Mouse (Mus musculus): ENCODE results near the gene Neurod1.

Gene Neurod1

DNA sequence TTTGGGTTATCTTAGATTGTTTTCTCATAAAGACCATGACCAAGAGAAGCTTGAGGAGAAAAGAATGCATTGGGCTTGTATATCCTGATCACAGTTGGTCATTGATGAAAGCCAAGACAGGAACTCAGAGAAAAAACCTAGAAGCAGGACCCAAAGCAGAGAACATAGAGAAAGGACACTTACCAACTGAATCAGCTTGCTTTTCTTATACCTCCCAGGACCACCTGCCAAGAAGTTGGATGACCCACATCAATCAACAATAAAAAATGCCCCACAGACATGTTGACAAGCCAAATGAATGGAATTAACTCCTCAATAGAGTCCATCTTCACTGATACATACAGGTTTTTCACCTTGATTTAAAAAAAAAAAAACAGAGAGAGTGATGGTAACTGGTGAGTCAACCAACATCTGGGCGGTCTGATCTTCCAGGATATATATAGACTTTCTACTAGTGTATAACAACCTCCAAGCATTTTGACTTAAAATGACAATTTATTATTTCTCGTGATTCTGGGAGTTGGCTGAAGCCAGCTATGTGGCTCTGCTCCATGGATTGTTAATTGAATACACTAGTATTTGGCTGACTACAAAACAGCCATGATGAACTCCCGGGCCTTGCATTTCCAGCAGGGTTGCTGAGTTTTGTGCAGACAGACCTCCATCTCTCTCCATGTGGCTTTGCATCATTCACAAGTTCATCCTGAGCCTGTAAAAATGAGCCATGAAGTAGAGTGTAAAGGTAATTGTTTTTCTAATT is 12.5 kb downstream of the Neurod1 start:
- no peak for DNase-seq (ENCODE audit: low read depth in 2 of 2, low spot score in 2 of 2)

DNA sequence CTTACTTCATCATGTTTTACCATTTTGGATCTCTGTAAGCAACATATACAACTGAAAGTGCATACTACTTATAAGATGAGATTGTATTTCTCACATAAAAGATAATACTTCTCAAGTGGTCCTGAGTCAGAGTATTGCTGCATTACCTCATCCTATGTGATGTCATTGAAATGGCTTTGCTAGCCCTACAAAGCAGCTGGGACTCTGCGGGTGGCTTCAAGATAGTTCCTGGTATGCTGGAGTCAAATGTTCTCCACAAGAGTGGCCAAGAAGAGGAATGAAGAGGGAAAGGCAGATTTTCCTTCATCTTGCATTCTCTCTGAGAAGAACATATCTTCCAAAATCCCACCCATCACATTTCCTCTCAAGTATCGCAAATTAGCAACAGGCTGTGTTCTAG is 13.2 kb downstream of the Neurod1 start:
- DNase-seq (ENCODE audit: low read depth in 2 of 2, low spot score in 2 of 2), result no peak

DNA sequence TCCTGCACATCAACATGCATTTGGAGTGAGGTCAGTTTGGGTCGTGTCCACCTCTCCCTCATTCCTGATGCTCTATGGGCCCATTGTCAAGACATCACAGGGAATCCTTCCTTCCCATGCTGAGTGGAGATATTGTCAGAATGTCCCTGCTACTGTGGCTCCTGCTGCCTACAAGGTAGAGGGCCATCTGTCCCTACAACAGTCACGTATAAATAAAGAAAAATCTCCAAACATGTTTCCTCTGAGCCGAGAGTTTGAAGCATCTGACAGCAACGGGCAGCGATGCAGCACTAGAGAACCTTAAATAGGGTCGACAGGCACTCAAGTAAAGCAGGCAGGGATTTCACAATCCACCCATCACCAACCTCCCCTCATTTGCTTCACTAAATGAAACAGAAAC is 13.6 kb downstream of the Neurod1 start:
- no peak for DNase-seq (ENCODE audit: low read depth in 2 of 2, low spot score in 2 of 2)

DNA sequence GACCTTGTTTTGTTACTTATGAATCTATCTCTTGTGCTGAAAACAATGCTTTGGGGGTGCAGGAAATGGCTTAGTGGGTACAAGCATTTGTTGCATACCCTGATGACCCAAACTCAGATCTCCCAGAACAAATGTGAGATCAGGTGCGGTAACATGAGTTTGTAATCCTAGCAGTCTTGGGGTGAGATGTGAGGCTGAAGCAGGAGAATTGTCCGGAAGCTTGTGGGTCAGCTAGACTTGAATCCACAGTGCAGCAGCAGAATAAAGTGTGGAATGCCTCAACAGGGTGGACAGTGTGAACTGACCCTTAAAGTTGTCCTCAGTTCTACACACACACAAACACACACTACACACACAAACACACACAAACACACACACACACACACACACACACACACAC is 14.3 kb downstream of the Neurod1 start:
- no peak for DNase-seq (ENCODE audit: low read depth in 2 of 2, low spot score in 2 of 2)

DNA sequence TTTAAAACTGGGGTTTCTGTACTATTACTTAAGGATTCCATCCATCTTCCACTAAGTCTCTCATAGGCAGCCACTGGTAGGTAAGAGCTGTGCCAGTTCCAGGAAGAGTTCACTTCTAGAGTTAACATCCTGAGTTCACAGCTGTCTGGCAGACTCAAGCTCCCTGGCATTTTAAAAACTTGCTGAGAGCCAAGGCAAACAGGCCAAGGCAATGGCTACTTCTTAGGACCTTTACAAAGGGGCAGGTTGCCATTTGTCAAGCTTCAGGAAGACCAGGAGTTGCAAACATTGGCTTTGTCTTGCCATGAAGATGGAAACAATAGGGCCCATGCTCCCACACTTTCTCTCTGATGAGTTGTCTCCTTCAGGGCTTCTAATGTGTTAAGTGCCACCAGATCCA is 26.5 kb downstream of the Neurod1 start:
- no peak for DNase-seq (ENCODE audit: low read depth in 2 of 2, low spot score in 2 of 2)

GRCm38 (mm10) chr2:79429650-79430049 is 26.9 kb downstream of the Neurod1 start:
- DNase-seq (ENCODE audit: low read depth in 2 of 2, low spot score in 2 of 2), result no peak

DNA sequence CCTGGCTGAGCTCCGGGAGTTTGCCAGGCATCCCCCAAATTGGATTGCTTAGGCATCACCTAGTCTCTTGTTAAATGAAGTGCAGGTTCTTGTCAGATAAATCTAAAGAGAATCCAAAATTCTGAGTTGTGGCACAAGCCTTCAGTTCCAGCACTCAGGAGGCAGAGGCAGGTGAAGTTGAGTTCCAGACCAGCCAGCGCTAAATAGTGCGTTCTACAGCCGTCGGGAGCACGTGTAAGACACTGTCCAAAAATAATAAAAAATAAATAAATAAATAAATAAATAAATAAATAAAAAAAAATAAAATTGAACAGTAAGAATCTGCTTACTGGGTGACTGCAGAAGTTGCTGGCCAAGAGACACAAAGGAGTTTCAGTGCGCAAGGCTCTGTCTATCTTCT is 27.4 kb downstream of the Neurod1 start:
- no peak for DNase-seq (ENCODE audit: low read depth in 2 of 2, low spot score in 2 of 2)

GRCm38 (mm10) chr2:79428569-79429104 is 27.9 kb downstream of the Neurod1 start:
- no peak for DNase-seq (ENCODE audit: low read depth in 2 of 2, low spot score in 2 of 2)

DNA sequence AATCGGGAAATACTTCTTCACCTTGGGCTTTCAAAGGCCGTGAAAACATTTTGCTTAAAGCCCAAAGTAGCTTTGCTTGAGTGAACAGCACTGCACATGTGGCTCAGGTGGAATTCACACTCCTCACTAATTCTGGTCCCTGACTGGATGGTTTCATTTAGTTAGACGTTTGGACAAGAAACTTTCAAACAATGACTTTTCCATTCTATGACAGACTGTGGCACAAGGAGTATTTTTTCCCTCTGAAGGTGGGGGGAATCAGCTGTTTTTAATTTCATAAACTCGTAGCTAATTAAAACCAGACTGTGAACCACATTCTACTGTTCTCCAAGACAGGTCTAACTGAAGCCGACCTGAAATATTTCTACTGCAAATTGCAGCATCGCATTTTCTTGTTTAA is 28.5 kb downstream of the Neurod1 start:
- DNase-seq (ENCODE audit: low read depth in 2 of 2, low spot score in 2 of 2), result no peak

DNA sequence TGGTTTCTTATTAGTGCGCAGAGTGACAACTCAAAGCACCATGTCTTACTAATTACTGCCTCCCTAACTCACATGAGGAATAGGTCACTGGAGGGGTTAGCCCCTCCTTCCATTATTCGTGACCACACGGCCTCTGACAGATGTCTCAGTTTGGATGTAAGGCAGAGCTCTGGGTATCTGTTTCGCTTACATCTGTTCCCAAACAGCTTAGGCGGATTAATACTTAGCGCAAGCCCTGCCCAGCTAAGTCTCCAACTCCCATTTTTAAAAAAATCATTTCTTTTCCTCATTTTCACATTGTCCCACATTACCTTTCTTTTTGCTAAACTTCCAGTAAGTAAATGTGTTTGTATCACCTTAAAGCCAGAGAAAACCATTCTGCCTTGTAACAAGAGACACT is 34.9 kb downstream of the Neurod1 start:
- DNase-seq (ENCODE audit: low read depth in 2 of 2, low spot score in 2 of 2), result no peak

GRCm38 (mm10) chr2:79414505-79414904 is 42.0 kb downstream of the Neurod1 start:
- DNase-seq (ENCODE audit: low read depth in 2 of 2, low spot score in 2 of 2), result no peak

DNA sequence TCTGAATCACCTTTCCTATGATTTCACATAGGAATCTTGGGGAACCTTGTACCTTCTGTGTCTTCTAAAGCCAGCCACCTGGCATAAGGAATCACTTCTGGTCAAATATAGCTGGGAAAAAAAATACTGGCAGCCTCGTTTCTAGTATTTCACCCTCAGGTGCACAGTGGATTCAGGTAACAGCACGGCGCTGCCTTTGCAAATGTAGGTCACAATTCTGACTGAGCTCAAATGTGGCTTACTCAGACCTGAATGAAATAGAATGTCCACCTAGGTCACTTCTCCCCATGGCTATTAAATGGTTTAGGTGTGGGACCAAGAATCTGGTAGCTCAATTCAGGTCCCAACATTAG is 45.7 kb downstream of the Neurod1 start:
- DNase-seq (ENCODE audit: low read depth in 2 of 2, low spot score in 2 of 2), result no peak

DNA sequence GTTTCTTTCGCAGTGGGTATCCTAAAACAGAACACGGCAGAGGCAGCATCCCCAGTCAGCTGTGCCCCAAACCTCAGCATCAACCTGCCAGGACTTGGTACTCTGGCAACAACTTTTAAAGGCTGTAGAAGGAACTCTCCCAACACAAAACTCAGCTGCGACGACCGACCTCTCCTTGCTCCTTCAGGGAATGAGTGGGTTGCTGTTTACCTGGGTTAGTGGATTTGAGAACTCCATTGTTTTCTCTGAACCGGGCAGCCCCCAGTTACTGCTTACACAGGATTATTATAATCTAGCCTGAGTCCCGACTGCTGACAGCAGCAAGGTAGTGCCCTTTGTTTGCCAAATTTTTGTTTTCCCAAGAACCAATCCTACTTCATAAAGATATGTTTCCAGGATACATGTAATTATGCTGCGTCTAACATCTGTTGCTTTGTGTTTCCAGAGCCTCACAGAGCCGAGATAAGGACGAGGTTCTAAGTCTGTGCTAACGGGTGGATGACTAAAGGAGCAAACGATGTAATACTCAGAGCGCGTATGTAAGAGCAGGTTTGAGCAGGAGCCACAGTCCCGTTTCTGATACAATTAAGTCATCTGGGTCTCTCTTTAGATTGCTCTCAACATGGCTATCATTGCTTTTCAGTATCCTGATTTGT is 46.2 kb downstream of the Neurod1 start:
- DNase-seq (ENCODE audit: low read depth in 2 of 2, low spot score in 2 of 2), result no peak

DNA sequence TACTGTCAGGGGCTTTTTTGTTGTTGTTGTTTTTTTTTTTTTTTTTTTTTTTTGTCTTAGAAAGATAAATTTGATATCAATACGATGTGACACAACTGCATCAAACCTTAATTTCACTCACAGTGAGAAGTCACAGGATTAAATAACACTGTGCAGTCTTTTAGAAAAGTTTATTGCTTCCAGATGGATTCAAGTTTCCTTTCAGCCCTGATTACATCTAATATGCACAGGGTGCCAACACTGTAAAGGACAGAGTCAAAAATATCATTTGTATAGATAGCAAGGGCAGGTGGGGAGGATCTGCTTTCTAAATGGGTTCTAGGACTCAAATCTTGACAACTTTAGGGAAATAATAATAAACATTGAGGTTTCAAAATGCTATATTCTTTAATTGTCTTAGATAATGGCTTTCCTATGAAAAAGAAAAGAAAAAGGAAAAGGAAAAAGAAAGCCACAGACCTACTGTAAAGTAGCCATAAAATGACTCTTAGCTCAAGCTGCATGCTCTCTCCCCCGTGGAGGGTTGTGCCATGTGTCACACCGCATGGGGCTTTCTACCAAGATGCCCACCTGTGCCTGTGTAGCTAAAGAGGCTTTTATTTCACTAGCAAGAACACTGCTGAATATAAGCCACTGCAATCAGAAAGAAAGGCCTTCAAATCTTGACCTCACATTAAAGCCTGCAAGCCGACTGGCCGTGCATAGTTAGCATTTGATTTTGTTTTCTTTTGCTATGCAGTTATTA is 50.7 kb downstream of the Neurod1 start:
- DNase-seq (ENCODE audit: low read depth in 2 of 2, low spot score in 2 of 2), result no peak
